Comparison of ENCODE assay signal across 9 mouse cellular contexts in the genomic region with DNA sequence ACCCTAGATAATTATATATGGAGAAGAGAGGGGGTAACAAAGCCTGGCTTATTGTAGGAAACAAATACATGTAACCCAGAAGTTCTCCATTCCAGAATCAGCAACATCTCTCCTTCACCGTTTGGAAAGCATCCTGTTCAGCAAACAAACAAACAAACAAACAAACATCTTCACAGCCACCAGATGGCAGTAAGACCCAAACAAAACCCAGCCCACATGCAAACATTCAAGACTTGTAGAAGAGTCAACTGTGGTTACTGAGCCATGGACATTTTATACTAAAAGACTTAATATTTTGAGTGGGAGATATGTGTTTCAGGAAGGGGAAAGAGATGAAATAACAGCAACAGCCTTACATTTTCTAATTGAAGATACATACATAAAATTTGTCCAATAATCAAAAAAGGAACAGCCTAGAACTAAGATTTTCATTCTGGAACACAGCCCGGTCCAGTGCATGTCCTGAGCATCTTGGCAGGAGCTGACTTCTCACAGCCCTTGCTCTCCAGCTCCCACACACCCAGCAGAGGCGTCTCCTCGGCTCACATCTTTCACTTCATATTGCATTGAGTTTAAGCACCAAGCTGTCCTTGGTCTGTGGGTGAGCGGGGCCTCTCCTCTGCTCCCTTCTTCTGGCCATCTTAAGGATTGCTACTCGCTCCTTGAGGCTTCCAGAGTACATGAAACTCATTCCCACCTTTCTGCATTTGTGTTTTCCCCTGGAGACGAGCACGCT.
DNase-seq lines count a peak whose midpoint lies in the region; ATAC-seq and TF ChIP-seq lines count a peak whose summit lies in the region.
"Had no signal": no experiment of that assay in that cellular context is flagged by ENCODE, and none has a peak within 500 bp of the region (broad histone marks: within the 10 kb centered on the region; RNA-seq: fewer than 3 reads in every experiment).

No protein-coding gene starts in this region.

- no peak overlapping the region for H3K9ac ChIP-seq in kidney, postnatal 0 days (ENCODE audit: low read depth, low read length)
- H3K9ac ChIP-seq in kidney, embryonic 16.5 days (replicated peaks; ENCODE audit: low read length) = no peak overlapping the region
- H3K9ac ChIP-seq: heart, embryonic 15.5 days had no signal

- no peak overlapping the region for H3K4me2 ChIP-seq in kidney, postnatal 0 days (ENCODE audit: low read length)
- H3K4me2 ChIP-seq in kidney, embryonic 16.5 days (replicated peaks; ENCODE audit: low read depth, low read length) = no peak overlapping the region
- H3K4me2 ChIP-seq: heart, embryonic 15.5 days had no signal

- no peaks in the 10 kb centered on the region for H3K9me3 ChIP-seq in kidney, postnatal 0 days (replicated peaks; ENCODE audit: low read length)
- H3K9me3 ChIP-seq in kidney, embryonic 16.5 days (ENCODE audit: low read length) = no peaks in the 10 kb centered on the region
- H3K9me3 ChIP-seq in E14TG2a.4 (ENCODE audit: low read length) = peaks cover 5% of the 10 kb centered on the region; the same call in 1 of the 2 replicates
- H3K9me3 ChIP-seq in limb, embryonic 10.5 days (replicated peaks) = no peaks in the 10 kb centered on the region
- H3K9me3 ChIP-seq: heart, embryonic 15.5 days had no signal

- no peak for ATAC-seq in kidney, postnatal 0 days (replicated peaks; ENCODE audit: low FRiP score, low read depth)
- ATAC-seq in kidney, embryonic 16.5 days (ENCODE audit: low FRiP score, low TSS enrichment) = no peak
- ATAC-seq in megakaryocyte, adult 5-6 weeks (ENCODE audit: poor library complexity, severe bottlenecking) = no peak

- H3K27me3 ChIP-seq in kidney, postnatal 0 days (ENCODE audit: insufficient read depth, low read length) = no peaks in the 10 kb centered on the region
- H3K27me3 ChIP-seq in kidney, embryonic 16.5 days (ENCODE audit: insufficient read depth, low read length) = no peaks in the 10 kb centered on the region
- no peaks in the 10 kb centered on the region for H3K27me3 ChIP-seq in E14TG2a.4 (ENCODE audit: insufficient read depth, low read length)
- H3K27me3 ChIP-seq in limb, embryonic 10.5 days (ENCODE audit: low read depth, poor library complexity, severe bottlenecking) = no peaks in the 10 kb centered on the region
- H3K27me3 ChIP-seq: heart, embryonic 15.5 days had no signal

- no peaks in the 10 kb centered on the region for H3K4me1 ChIP-seq in kidney, postnatal 0 days (replicated peaks; ENCODE audit: insufficient read depth, low read length)
- H3K4me1 ChIP-seq in kidney, embryonic 16.5 days (ENCODE audit: insufficient read depth, low read length) = no peaks in the 10 kb centered on the region
- H3K4me1 ChIP-seq in E14TG2a.4 (replicated peaks; ENCODE audit: low read depth, low read length) = peaks cover 11% of the 10 kb centered on the region
- H3K4me1 ChIP-seq in limb, embryonic 10.5 days = no peaks in the 10 kb centered on the region
- H3K4me1 ChIP-seq: heart, embryonic 15.5 days had no signal

- no peak overlapping the region for H3K27ac ChIP-seq in kidney, postnatal 0 days
- H3K27ac ChIP-seq in kidney, embryonic 16.5 days (ENCODE audit: low read length) = no peak overlapping the region
- no peak overlapping the region for H3K27ac ChIP-seq in limb, embryonic 10.5 days
- H3K27ac ChIP-seq: heart, embryonic 15.5 days had no signal

- no peak overlapping the region for H3K4me3 ChIP-seq in kidney, postnatal 0 days (replicated peaks; ENCODE audit: low read depth, low read length)
- no peak overlapping the region for H3K4me3 ChIP-seq in kidney, embryonic 16.5 days (ENCODE audit: low read length)
- no peak overlapping the region for H3K4me3 ChIP-seq in E14TG2a.4 (replicated peaks; ENCODE audit: low read length)
- no peak overlapping the region for H3K4me3 ChIP-seq in limb, embryonic 10.5 days
- H3K4me3 ChIP-seq: heart, embryonic 15.5 days had no signal

- peak; percentile 32 for DNase-seq in kidney, postnatal 0 days (ENCODE audit: low spot score)
- DNase-seq in A20 (ENCODE audit: low read depth, low spot score) = peak; percentile 27
- DNase-seq in cerebellum, adult 9-10 months = peak; percentile 63
- DNase-seq in limb, embryonic 10.5 days (ENCODE audit: low spot score) = no peak
- DNase-seq: layer of hippocampus, postnatal 36 days had no signal

- no peaks in the 10 kb centered on the region for H3K36me3 ChIP-seq in kidney, postnatal 0 days (ENCODE audit: insufficient read depth, low read length)
- H3K36me3 ChIP-seq in kidney, embryonic 16.5 days (ENCODE audit: insufficient read depth, low read length) = no peaks in the 10 kb centered on the region
- no peaks in the 10 kb centered on the region for H3K36me3 ChIP-seq in E14TG2a.4 (ENCODE audit: insufficient read depth, low read length)
- no peaks in the 10 kb centered on the region for H3K36me3 ChIP-seq in limb, embryonic 10.5 days
- H3K36me3 ChIP-seq: heart, embryonic 15.5 days had no signal

- peak; percentile 73 for TF ChIP-seq CTCF in kidney, postnatal 0 days (IDR thresholded peaks at IDR 0.05; ENCODE audit: low read depth)
- peak; percentile 9; the same call in 1 of the 2 replicates for TF ChIP-seq CTCF in E14TG2a.4 (conservative IDR thresholded peaks at IDR 0.05; ENCODE audit: low read length)

- WGBS in kidney, postnatal 0 days = 63% methylated on average over 8 of the region's 8 CpGs
- 62% methylated on average over 8 of the region's 8 CpGs for WGBS in kidney, embryonic 16.5 days
- WGBS in limb, embryonic 10.5 days = 81% methylated on average over 8 of the region's 8 CpGs
